8 mouse cellular contexts compared by ENCODE assay signal in genomic region chr2:34914069-34914822, GRCm38 (mm10). TPM values are rescaled to one million over a fixed set of nuclear protein-coding genes. Genes with fewer than 3 reads are reported as not detected.
DNase-seq lines count a peak whose midpoint lies in the region; ATAC-seq lines count a peak whose summit lies in the region.

No protein-coding gene starts in this region.

- H3K9me3 ChIP-seq in heart, embryonic 11.5 days (replicated peaks; ENCODE audit: control insufficient read depth, low read length): no peaks in the 10 kb centered on the region
- H3K9me3 ChIP-seq in kidney, embryonic 14.5 days (ENCODE audit: control insufficient read depth, low read length): no peaks in the 10 kb centered on the region
- H3K9me3 ChIP-seq in liver, embryonic 15.5 days (replicated peaks): no peaks in the 10 kb centered on the region
- no peaks in the 10 kb centered on the region for H3K9me3 ChIP-seq in neural tube, embryonic 12.5 days

- H3K27ac ChIP-seq in heart, embryonic 11.5 days (ENCODE audit: low read depth, low read length): no peak overlapping the region
- H3K27ac ChIP-seq in kidney, embryonic 14.5 days (ENCODE audit: low read depth, low read length): peak overlapping the region; percentile 71; the same call in 1 of the 2 replicates
- H3K27ac ChIP-seq in liver, embryonic 15.5 days (replicated peaks): peak overlapping the region; percentile 57
- H3K27ac ChIP-seq in neural tube, embryonic 12.5 days: no peak overlapping the region

- WGBS in heart, embryonic 11.5 days (ENCODE audit: insufficient replicate concordance): 2% methylated on average over 39 of the region's 50 CpGs
- WGBS in kidney, embryonic 14.5 days: 3% methylated on average over 42 of the region's 50 CpGs
- WGBS in liver, embryonic 15.5 days (ENCODE audit: insufficient replicate concordance): 2% methylated on average over 31 of the region's 50 CpGs
- WGBS in neural tube, embryonic 12.5 days: 5% methylated on average over 40 of the region's 50 CpGs

- H3K27me3 ChIP-seq in heart, embryonic 11.5 days (ENCODE audit: control insufficient read depth, insufficient read depth, low read length): peaks cover 19% of the 10 kb centered on the region
- H3K27me3 ChIP-seq in kidney, embryonic 14.5 days (ENCODE audit: control insufficient read depth, insufficient read depth, low read length): no peaks in the 10 kb centered on the region
- peaks cover 43% of the 10 kb centered on the region for H3K27me3 ChIP-seq in liver, embryonic 15.5 days
- peaks cover 45% of the 10 kb centered on the region for H3K27me3 ChIP-seq in neural tube, embryonic 12.5 days (replicated peaks)

- peak overlapping the region; percentile 66 for H3K9ac ChIP-seq in heart, embryonic 11.5 days (ENCODE audit: low read depth, low read length)
- peak overlapping the region; percentile 74 for H3K9ac ChIP-seq in kidney, embryonic 14.5 days (ENCODE audit: low read depth, low read length)
- peak overlapping the region; percentile 68 for H3K9ac ChIP-seq in liver, embryonic 15.5 days
- peak overlapping the region; percentile 65 for H3K9ac ChIP-seq in neural tube, embryonic 12.5 days

- peak; percentile 51 for ATAC-seq in heart, embryonic 11.5 days (replicated peaks; ENCODE audit: insufficient number of reproducible peaks, low FRiP score, low TSS enrichment)
- ATAC-seq in kidney, embryonic 14.5 days (ENCODE audit: low FRiP score, low TSS enrichment): peak; percentile 66
- ATAC-seq in liver, embryonic 15.5 days (ENCODE audit: insufficient read depth): peak; percentile 68
- ATAC-seq in neural tube, embryonic 12.5 days (ENCODE audit: low FRiP score, low read depth): peak; percentile 62; the same call in 1 of the 2 replicates

- DNase-seq in kidney, adult 11 months: peak; percentile 26
- no peak for DNase-seq in kidney, adult 18-20 months
- peak; percentile 63 for DNase-seq in c-Kit-positive CD71-negative TER-119-negative erythroid progenitor cells, embryonic 14.5 days (ENCODE audit: low read depth)
- peak; percentile 57 to 68 for DNase-seq in thymus, postnatal 36 days

- peak overlapping the region; percentile 97 for H3K4me2 ChIP-seq in heart, embryonic 11.5 days
- peak overlapping the region; percentile 73 for H3K4me2 ChIP-seq in kidney, embryonic 14.5 days (replicated peaks; ENCODE audit: low read depth, low read length)
- peak overlapping the region; percentile 94 for H3K4me2 ChIP-seq in liver, embryonic 15.5 days
- peak overlapping the region; percentile 99 for H3K4me2 ChIP-seq in neural tube, embryonic 12.5 days (replicated peaks)

- H3K4me3 ChIP-seq in heart, embryonic 11.5 days (ENCODE audit: low read depth, low read length): peak overlapping the region; percentile 68
- H3K4me3 ChIP-seq in kidney, embryonic 14.5 days (ENCODE audit: low read length): peak overlapping the region; percentile 73
- peak overlapping the region; percentile 73 for H3K4me3 ChIP-seq in liver, embryonic 15.5 days (replicated peaks)
- H3K4me3 ChIP-seq in neural tube, embryonic 12.5 days: peak overlapping the region; percentile 61

- H3K36me3 ChIP-seq in heart, embryonic 11.5 days (ENCODE audit: control insufficient read depth, insufficient read depth, low read length): no peaks in the 10 kb centered on the region
- H3K36me3 ChIP-seq in kidney, embryonic 14.5 days (ENCODE audit: control insufficient read depth, insufficient read depth, low read length): peaks cover 10% of the 10 kb centered on the region; the same call in 1 of the 2 replicates
- 0 out of 2 replicates have a peak, but pooled peaks cover 18% of the 10 kb centered on the region for H3K36me3 ChIP-seq in liver, embryonic 15.5 days (replicated peaks)
- H3K36me3 ChIP-seq in neural tube, embryonic 12.5 days: no peaks in the 10 kb centered on the region

- peaks cover 8% of the 10 kb centered on the region for H3K4me1 ChIP-seq in heart, embryonic 11.5 days (ENCODE audit: control insufficient read depth, insufficient read depth, low read length)
- H3K4me1 ChIP-seq in kidney, embryonic 14.5 days (ENCODE audit: control insufficient read depth, insufficient read depth, low read length): no peaks in the 10 kb centered on the region; the same call in none of the 2 replicates
- peaks cover 27% of the 10 kb centered on the region for H3K4me1 ChIP-seq in liver, embryonic 15.5 days (replicated peaks)
- peaks cover 22% of the 10 kb centered on the region for H3K4me1 ChIP-seq in neural tube, embryonic 12.5 days

RNA-seq across cellular contexts. Expression of gene Phf19, which starts 0.4 kb away (rescaled TPM):
- 2.7 and 5.3 TPM in 2 replicates for polyA plus RNA-seq in heart, embryonic 11.5 days (2014; fragmentation: Nextera tagmentation; extraction: Ambion mirVana)
- polyA plus RNA-seq in kidney, embryonic 14.5 days (2014; fragmentation: Nextera tagmentation; extraction: Ambion mirVana): 29.9 and 35.1 TPM in 2 replicates
- polyA plus RNA-seq in liver, embryonic 15.5 days (2015; fragmentation: Nextera tagmentation; extraction: Ambion mirVana): 1.5 and 1.8 TPM in 2 replicates
- 1.1 and 1.3 TPM in 2 replicates for polyA plus RNA-seq in neural tube, embryonic 12.5 days (2016; fragmentation: Nextera tagmentation; extraction: Ambion mirVana)

RNA-seq across cellular contexts. Expression of gene Psmd5, which starts 39.5 kb away (rescaled TPM):
- polyA plus RNA-seq in heart, embryonic 11.5 days (2014; fragmentation: Nextera tagmentation; extraction: Ambion mirVana): 68.0 and 71.6 TPM in 2 replicates
- 128 and 157 TPM in 2 replicates for polyA plus RNA-seq in kidney, embryonic 14.5 days (2014; fragmentation: Nextera tagmentation; extraction: Ambion mirVana)
- 67.5 and 71.5 TPM in 2 replicates for polyA plus RNA-seq in liver, embryonic 15.5 days (2015; fragmentation: Nextera tagmentation; extraction: Ambion mirVana)
- polyA plus RNA-seq in neural tube, embryonic 12.5 days (2016; fragmentation: Nextera tagmentation; extraction: Ambion mirVana): 94.5 and 94.9 TPM in 2 replicates

RNA-seq across cellular contexts. Expression of gene Cutal, which starts 40.0 kb away (rescaled TPM):
- 0.14 TPM in 1 of 2 replicates, not detected in the other for polyA plus RNA-seq in heart, embryonic 11.5 days (2014; fragmentation: Nextera tagmentation; extraction: Ambion mirVana)
- 5.8 TPM in 2 replicates for polyA plus RNA-seq in kidney, embryonic 14.5 days (2014; fragmentation: Nextera tagmentation; extraction: Ambion mirVana)
- polyA plus RNA-seq in liver, embryonic 15.5 days (2015; fragmentation: Nextera tagmentation; extraction: Ambion mirVana): 8.2 and 8.4 TPM in 2 replicates
- not detected in 2 replicates for polyA plus RNA-seq in neural tube, embryonic 12.5 days (2016; fragmentation: Nextera tagmentation; extraction: Ambion mirVana)

RNA-seq across cellular contexts. Expression of gene Traf1, which starts 47.3 kb away (rescaled TPM):
- 0.65 and 1.3 TPM in 2 replicates for polyA plus RNA-seq in heart, embryonic 11.5 days (2014; fragmentation: Nextera tagmentation; extraction: Ambion mirVana)
- polyA plus RNA-seq in kidney, embryonic 14.5 days (2014; fragmentation: Nextera tagmentation; extraction: Ambion mirVana): 15.9 and 18.1 TPM in 2 replicates
- polyA plus RNA-seq in liver, embryonic 15.5 days (2015; fragmentation: Nextera tagmentation; extraction: Ambion mirVana): 0.29 and 0.61 TPM in 2 replicates
- polyA plus RNA-seq in neural tube, embryonic 12.5 days (2016; fragmentation: Nextera tagmentation; extraction: Ambion mirVana): 0.53 and 0.80 TPM in 2 replicates

Comparison
In these comparisons a context has a peak if more than half of its experiments do, and no peak if none do; other contexts are left out.
1. H3K27ac ChIP-seq: peak in kidney, embryonic 14.5 days (single experiment) and liver, embryonic 15.5 days (single experiment); none in heart, embryonic 11.5 days (single experiment) and neural tube, embryonic 12.5 days (single experiment).
2. Peak in every context shown above with its lines, with median percentiles within 50 percentile points of each other: ATAC-seq, H3K4me2 ChIP-seq, H3K4me3 ChIP-seq and H3K9ac ChIP-seq.